Mouse (Mus musculus): ENCODE measurements around the gene Svs4.
"Not testable (repeated sequence)": the region's sequence is repeated elsewhere in the genome, so short reads cannot be mapped to it uniquely, and the experiment has no call there.

Svs4 gene

DNA sequence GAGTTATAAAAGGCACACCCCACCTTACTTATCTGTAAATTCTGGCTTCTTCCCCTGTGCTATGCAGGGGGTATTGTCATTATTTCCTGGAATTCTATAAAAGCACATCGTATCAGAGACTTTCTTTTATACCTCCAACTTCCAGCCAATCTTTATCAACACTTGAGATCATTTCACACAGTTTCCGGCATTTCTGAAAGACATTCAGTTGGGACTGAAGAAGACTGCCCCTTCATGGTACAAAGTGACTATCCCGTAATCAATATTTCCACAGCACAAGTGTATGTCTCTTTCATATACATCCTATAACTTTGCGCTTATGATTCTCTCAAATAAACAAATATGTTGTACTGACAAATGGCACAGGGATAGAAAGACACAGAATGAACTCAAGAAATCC, at the start of gene Svs4:
Svs4 (minus strand) TSS at position 101 of the 400 bp plus-strand sequence.
- DNase-seq (ENCODE audit: low read depth, low spot score) = no peak

DNA sequence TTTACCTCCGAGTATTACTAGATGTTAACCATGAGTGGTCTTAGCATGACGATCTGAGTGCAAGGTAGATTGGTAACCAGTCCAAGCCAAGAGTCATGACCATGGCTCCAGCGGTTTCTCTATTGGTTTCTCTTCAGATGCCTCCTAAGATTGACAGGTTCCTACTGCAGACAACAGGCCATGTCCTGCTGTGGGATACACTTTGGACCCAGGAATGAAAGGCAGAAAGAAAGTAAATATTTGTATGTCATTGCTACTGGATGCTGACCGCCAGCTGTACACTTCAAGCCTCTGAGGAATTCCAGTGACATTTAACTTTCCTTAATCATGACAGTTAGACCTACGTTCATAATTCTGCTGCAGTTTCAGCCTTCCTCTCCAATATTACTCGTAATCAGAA, 42.7 kb upstream of the Svs4 start:
- DNase-seq (ENCODE audit: low read depth, low spot score) = no peak

DNA sequence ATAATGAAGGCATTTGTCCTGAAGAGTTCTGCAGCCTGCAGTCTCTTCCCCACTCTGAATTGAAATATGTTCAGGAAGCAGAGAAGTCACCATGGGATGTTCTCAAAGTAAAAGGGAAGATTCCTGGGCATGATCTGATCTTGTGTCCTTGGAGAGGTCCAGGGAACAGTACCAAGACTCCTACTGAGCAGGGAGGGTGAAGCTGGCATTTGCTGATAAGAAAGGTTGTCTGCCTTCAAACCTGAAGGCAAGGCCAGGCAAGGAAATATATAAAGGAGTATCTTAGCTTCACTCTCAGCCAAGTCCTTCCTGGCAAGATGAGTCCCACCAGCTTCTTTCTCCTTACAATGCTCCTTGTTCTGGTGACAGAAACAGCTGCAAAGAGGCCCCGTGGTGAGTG, 38.2 kb upstream of the Svs4 start, which contains the start of gene Svs6:
Svs6 (plus strand) TSS at position 301 of the 400 bp plus-strand sequence.
- DNase-seq (ENCODE audit: low read depth, low spot score) = not testable (repeated sequence)

DNA sequence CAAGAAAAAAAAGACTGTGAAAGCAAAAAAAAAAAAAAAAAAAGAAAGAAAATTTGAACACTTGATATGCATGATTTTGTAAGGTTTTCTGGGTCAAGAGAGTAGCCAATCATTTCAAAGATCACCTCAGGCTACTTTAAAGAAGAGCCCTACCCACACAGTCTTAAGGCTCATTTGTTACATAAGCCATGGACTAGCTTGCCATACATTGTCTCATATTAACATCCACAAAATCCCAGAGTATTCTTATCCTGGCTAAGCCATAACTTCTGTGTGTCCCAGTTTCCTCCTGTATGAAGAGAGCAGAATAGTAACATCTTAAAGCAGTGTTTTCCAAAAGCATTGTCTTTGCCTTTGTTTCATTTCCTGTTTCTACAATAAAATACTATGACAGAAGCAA, 37.2 kb upstream of the Svs4 start:
- not testable (repeated sequence) for DNase-seq (ENCODE audit: low read depth, low spot score)

DNA sequence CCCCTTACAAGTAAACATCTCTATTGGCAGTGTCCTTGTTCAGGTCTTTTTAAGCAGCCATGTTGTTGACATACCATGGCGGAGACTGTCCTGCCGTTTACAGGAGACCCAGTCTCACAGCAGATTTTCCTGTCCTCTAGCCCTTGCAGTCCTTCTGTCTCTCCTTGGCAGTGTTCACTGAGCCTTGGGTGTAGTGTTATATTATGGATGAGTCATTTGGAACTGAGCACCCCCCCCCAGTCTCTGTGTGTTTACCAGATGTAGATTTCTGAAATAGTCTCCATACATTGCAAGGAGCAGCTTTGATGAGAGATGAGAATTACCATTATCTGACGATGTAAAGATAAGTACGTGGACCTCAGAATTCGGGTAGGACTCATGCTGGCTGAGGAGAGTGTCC, 34.3 kb upstream of the Svs4 start:
- no peak for DNase-seq (ENCODE audit: low read depth, low spot score)

DNA sequence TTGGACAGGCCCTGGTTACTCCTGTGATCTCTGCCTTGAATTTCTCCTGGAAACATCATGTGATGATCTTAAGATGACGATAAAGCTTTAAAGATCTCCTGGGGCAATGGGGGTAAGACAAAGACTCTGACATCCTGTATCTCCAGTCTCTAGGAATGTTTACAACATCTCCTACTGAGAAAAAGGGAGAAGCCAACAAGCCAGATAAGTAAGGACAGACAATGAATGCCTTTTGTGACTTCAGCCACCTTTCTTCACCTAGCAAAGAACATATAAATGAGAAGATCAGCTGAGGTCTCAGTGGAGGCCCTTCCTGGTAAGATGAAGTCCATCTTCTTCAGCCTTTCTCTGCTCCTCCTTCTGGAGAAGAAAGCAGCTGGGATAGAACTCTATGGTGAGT, 10.7 kb upstream of the Svs4 start, which contains the start of gene Svs3a:
Svs3a (plus strand) TSS at position 301 of the 400 bp plus-strand sequence.
- DNase-seq (ENCODE audit: low read depth, low spot score) = not testable (repeated sequence)

DNA sequence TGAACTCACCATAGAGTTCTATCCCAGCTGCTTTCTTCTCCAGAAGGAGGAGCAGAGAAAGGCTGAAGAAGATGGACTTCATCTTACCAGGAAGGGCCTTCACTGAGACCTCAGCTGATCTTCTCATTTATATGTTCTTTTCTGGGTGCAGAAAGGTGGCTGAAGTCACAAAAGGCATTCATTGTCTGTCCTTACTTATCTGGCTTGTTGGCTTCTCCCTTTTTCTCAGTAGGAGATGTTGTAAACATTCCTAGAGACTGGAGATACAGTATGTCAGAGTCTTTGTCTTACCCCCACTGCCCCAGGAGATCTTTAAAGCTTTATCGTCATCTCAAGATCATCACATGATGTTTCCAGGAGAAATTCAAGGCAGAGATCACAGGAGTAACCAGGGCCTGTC, 21.7 kb downstream of the Svs4 start, which contains the start of gene Svs3b:
Svs3b (minus strand) TSS at position 101 of the 400 bp plus-strand sequence.
- not testable (repeated sequence) for DNase-seq (ENCODE audit: low read depth, low spot score)

DNA sequence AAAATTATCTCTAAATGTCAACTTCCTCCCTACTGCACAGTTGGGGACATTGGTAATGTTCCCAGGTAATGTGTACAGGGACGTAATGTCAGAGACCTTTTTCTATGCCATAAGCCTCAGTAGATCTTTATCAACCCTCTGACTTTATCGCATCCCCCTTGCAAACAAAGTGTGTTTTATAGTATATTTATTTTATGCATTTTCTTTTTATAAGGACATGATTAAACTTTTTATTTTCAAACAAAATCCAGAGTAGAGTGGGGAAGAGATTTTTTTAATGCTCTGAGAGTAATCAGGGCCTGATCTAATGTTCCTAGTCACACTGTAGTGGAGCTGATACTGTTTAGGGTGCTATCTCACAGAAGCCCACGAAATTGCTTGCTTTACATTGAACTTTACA, 39.9 kb downstream of the Svs4 start, which contains the start of gene Svs2:
Svs2 (minus strand) TSS at position 101 of the 400 bp plus-strand sequence.
- no peak for DNase-seq (ENCODE audit: low read depth, low spot score)

DNA sequence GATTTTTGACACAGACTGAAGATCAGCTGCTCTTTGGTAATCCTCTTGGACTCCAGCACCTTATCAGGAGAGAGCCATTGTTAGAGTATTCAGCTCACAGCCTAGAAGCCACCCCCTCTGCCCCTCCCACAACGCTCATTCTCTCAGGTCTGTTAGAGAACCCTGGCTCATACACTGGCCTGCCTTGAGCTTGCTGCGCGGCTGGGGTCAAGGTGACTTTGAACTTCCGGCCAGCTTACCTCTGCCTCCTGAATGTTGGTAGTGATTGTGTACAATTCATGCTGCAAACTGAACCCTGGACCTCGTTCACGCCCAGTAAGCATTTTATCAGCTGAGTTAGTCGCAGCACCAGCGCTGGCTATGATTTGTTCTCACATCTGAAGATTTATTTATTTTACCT, 45.6 kb downstream of the Svs4 start:
- no peak for DNase-seq (ENCODE audit: low read depth, low spot score)

DNA sequence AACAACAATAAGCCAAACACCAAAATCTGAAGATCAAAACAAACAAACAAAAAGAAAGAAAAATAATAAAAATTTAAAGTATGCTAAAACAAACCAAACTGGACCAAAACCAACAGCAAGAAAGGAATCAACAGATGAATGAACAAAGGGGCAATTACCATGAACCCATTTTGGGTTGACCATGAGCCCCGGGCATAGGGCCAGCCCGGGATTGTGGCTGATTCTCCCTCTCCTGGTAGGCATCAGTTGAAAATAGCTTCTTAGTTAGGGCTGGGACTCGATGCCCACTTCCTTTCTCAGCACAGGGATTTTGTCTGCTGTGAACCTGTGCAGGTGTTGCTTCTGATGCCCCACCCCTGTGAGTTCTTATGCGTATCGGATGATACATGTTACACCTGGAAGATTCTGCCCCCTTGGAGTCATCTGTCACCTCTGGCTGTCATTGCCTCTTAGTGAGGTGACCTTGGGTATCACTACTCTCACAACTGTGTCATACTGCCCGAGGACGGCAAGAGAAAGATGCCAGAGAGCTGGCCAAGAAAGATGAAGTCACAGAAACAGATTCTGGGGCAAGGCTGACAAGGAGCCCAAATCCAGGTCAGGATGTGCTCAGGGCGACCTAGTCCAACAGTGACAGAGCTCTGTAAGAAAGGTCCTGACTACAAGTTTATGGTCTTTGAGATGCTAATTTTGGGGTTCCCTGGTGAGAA, 49.7 kb downstream of the Svs4 start:
- DNase-seq (ENCODE audit: low read depth, low spot score) = no peak
